Mouse (Mus musculus): ENCODE results near the gene Gcm1.

Gene Gcm1

GRCm38 (mm10) chr9:78101431-78101830 is 49.7 kb downstream of the Gcm1 start:
- DNase-seq (ENCODE audit: low spot score in 2 of 2): no peak

DNA sequence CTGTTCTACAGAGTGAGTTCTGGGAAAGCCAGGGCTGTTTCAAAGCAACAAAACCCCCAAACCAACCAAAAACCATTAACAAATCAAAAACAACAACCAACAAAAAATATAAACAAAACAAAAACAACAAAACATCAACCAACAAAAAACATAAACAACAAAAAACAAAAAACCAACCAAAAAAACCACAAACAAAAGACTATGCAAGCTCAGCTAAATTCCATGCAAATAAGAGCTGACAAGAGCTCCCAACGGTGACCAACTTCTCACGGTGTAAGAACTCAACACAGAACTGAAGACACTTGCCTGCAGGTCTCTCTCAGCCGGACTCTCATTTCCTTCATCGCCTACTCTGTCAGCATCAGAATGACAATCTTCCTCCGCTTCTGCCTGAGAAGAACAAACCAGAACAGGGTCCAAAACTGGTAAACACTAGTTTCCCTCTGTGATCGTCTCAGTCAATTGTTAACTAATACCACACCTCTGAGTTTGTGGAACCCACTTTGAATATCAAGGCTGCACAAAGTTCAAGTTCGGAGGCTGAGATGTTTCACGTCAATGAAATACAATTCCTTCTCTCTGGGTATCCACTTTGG is 52.3 kb downstream of the Gcm1 start:
- no peak for DNase-seq (ENCODE audit: low spot score in 2 of 2)

- peak in 1 of 2 experiments; percentile 50 for DNase-seq (ENCODE audit: low spot score in 2 of 2)
Observed at GRCm38 (mm10) chr9:78104973-78105372, 53.2 kb downstream of the Gcm1 start.

DNA sequence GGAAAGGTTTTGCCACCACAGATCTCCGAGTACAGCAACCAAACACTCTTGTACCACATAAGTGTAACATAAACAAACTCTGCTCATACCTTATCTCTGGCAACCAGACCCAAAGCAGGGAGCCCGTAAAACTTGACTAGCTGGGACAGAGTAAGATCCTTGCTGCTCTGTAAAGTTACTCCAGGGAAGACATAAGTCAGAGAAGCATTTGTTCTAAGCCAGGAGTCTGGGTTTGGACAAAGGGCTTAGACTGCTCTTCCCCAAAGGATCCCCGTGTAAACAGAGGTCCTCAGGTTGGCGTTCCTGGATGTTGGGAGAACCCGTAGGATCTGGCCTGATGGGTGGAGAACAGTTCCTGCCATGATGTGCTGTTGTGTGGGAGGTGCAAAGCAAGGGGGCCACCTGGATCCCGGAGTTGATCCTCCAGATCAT is 53.8 kb downstream of the Gcm1 start:
- peak; percentile 53 to 54 for DNase-seq (ENCODE audit: low spot score in 2 of 2)

DNA sequence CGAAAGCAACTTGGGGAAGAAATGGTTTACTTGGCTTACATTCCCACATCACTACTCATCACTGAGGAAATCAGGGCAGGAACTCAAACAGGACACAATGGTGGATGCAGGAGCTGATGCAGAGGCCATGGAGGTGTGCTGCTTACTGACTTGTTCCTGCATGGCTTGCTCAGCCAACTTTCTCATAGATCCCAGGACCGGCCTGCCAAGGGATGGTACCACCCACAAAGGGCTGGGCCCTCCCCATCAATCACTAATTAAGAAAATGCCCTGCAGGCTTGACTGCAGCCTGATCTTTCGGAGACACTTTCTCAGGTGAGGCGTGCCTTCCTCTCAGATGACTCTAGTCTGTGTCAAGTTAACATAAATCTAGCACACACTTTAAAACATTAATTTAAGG is 55.1 kb downstream of the Gcm1 start:
- DNase-seq (ENCODE audit: low spot score in 2 of 2): peak; percentile 36 to 47

- DNase-seq (ENCODE audit: low spot score in 2 of 2): no peak
Observed at GRCm38 (mm10) chr9:78107582-78107911, 55.8 kb downstream of the Gcm1 start.

DNA sequence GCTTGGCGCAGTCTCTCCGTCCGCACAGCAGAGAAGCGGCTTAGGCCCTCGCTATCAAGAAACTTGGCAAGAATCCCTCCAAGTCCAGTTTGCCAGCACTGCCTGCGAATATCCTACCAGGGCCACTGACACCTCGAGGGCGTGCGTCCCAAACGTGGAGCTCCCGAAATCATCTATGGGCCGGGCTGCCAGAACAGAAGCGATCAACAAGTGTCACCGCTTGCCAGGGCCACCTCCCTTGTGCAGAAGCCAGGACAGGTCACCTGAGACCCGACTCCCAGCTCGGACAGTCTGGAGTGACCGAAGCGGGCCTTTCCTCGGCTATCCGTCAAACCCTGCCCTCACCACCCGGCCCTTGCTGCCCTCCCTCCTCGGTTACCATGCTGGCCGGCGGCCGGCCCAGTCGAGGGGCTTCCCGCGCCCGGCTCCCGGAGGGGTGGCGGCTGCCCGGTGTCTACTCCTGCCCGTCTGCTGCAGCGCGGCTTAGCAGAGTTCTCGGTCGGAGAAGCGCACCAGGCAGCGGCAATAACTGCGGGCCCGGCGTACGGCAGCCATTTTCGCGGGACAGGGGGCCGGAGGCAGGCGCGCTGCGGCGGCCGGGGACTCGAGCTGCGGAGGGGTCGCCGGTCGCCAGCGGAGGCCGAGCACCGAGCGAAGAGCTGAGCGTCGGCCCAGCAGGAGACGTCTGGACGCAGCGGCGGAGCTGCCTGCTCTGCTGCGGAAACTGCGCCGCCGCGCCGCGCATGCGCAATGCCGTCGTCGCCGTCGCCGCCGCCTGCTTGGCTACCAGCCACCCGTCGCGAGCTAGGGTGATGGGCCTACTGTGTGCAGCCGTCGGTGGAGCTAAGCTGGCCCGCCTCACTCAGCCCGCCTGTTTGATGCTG is 56.4 kb downstream of the Gcm1 start:
- peak; percentile 87 for DNase-seq (ENCODE audit: low spot score in 2 of 2)

GRCm38 (mm10) chr9:78108796-78109239 is 57.1 kb downstream of the Gcm1 start, which contains the start of the genes Fbxo9 and Ick:
Gene Fbxo9 (minus strand): TSS chr9:78109065.
Gene Ick (plus strand): TSS chr9:78109192.
- peak in 1 of 2 experiments; percentile 90 for DNase-seq (ENCODE audit: low spot score in 2 of 2)

DNA sequence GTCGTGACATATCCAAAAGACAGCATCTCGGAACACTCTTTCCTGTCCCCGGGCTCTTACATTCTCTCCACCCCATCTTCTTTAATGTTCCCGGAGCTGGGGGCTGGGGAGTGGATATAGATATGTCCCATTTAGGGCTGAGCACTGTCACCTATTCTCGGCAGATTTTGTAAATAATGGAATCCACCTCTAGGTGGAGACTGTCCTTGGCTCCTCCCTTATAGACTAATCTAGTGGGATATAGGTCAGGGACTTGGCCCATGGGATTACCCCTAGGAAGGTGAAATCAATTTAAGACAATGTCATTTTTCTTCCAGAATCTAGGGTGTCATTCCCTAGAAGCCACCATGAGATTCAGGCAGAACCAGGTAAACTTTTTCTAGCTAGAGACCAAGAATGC is 57.9 kb downstream of the Gcm1 start:
- no peak for DNase-seq (ENCODE audit: low spot score in 2 of 2)

- DNase-seq (ENCODE audit: low spot score in 2 of 2): no peak
Observed at GRCm38 (mm10) chr9:78111456-78111855, 59.7 kb downstream of the Gcm1 start.

DNA sequence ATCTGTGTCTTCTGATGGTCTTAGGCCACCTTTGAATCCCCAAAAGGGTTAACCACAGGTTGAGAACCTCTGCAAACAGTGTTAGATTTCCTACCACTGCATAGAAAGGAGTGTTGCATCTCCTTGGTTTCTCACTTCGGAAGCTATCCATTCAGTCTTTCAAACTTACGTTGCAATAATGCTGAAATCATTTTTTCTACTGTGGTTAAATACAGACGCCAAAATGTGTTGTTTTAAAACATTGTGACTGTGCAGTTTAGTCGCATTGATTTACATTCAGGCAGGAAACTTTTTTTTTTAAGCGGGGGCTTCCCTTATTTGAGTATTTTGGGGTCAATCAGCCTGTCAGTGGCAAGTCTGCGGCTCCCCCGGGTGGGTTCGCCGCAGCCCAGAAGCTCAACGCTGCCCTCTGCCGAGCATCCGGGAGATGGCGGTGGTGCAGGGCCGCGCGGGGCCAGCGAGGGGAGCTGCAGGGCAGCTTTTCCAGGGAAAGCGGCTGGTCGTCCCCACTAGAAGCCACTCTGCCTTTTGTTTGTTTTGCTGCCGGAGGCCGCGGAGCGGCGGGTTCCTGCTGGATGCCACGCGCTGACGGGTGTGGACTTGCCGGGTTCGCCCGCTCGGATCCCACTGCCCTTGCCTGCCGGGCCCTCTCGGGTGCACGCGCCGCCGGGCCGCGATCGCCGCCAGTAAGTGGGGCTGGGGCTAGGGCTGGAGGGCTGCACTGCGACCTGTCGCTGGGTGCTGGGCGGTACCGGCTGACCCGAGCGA is 61.2 kb downstream of the Gcm1 start:
- DNase-seq (ENCODE audit: low spot score in 2 of 2): peak; percentile 94 to 95

- DNase-seq (ENCODE audit: low spot score in 2 of 2): no peak
Observed at GRCm38 (mm10) chr9:78113538-78113885, 61.8 kb downstream of the Gcm1 start.

All from spleen, postnatal 10 days (tissue).